Mouse (Mus musculus): ENCODE results near the gene Cmtm8. TPM values are rescaled to one million over a fixed set of nuclear protein-coding genes. Genes with fewer than 3 reads are reported as not detected.

Cmtm8 gene
- polyA plus RNA-seq (2012; rRNA removed): 2.3 and 2.4 TPM in 2 replicates

DNA sequence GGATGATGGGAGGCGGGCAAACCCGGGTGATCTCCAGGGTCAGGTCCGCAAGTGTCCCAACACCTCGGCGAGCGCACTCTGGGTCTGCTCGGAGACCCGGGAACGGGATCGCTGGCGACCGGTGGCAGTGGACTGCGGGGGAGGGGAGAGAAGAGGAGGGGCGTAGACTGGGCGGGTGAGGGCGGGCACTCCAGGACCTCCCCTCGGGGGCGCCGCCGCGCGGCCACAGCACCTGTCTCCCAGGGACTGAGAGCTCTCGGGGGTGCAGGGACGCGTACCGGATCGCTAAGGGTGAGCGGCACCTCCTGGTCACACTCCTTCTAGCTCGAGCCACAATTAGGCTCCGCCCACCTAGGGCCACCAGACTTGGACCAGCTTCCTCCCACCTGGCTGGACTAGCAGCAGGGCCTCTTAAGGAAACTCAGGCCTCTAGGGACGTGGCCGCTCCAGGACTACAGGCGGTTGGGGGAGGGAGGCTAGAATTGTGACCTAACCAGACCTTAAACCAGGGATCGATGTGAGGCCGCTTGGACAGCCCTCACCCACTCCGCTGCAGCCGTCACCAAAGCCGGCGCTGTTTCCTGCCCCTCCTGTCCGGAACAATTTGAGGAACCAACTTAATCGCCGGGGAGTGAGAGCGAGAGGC is at the start of gene Cmtm8:
Gene Cmtm8, minus strand, starts transcription at position 140 of the 646 bp plus-strand sequence.
- DNase-seq (ENCODE audit: low read depth, low spot score): peak; percentile 52
- under 1% methylated on average over 40 of the region's 43 CpGs for WGBS

DNA sequence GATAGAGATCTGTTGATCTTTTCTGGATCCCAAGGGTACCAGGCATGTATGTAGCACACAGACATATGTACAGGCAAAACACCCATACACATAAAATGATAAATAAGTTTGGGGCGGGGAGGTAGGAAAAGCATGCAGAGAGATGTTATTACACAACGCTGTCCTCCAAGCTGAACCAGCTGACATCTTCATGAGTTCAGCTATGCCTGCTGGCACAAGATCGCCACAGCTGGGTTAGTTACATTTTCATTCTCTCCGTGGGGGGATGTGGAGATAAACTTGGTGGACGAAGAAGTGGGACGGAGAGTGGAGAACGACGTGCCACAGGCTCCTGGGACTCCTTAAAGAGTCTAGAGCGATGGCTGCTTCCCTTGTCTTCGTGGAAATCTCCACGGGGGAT is 49.0 kb upstream of the Cmtm8 start:
- no peak for DNase-seq (ENCODE audit: low read depth, low spot score)
- 71% methylated on average over 11 of the region's 11 CpGs for WGBS

DNA sequence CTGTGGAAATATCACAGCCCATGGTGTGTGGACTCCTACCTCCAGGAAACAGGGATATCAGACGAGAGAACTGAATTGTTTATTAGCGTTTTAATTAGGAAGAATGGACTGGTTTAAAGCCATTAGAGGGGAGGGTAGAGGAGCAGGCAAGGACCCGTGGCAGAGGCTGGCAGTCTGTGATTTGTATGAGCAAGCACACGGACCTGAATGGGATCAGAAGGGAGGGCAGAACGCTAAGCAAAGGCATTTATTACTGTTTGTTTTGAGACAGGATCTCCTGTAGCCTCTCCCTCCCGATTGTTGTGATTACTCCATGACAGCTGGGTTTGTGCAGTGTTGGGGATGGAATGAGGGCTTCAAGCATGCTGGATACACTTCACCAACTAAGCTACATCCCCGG is 46.4 kb upstream of the Cmtm8 start:
- 15% methylated on average over 7 of the region's 7 CpGs for WGBS
- no peak for DNase-seq (ENCODE audit: low read depth, low spot score)

DNA sequence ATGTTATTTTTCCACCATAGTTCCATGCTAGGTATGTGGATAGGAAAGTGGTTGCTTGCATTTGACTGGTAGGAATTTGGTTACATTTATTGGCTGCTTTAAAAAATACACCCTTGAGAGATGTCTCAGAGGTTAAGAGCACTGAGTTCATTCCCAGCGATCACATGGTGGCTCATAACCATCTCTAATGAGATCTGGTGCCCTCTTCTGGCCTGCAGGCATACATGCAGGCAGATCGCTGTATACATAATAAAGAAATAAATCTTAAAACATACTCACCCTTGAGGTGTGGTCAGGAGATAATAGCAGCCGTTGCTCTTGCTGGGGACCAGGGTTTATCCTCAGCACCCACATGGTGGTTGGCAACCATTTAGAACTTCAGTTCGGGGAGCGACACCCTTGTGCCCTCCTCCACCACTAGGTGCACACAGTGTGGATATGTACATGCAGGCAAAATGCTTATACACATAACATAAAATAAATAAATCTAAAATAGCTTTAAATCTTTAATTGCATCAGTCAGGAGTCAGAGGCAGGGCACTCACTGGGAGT is 45.0 kb upstream of the Cmtm8 start:
- no peak for DNase-seq (ENCODE audit: low read depth, low spot score)
- 81% methylated on average over 5 of the region's 5 CpGs for WGBS

DNA sequence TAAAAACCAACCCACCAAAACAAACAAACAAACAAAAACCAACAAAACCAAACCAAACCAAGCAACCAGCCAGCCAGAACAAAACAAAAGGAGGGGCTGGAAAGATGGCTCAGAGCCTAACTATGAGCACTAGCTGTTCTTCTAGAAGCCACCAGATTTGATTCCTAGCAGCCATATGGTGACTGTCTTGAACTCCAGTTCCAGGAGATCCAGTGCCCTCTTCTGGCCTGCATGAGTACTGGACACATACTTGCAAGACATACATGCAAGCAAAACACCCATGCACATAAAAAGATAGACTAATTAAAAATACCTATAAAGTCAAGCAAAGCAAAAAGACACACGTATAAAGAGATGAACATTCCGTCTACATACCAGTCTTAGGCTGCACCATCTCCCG is 43.7 kb upstream of the Cmtm8 start:
- DNase-seq (ENCODE audit: low read depth, low spot score): no peak

DNA sequence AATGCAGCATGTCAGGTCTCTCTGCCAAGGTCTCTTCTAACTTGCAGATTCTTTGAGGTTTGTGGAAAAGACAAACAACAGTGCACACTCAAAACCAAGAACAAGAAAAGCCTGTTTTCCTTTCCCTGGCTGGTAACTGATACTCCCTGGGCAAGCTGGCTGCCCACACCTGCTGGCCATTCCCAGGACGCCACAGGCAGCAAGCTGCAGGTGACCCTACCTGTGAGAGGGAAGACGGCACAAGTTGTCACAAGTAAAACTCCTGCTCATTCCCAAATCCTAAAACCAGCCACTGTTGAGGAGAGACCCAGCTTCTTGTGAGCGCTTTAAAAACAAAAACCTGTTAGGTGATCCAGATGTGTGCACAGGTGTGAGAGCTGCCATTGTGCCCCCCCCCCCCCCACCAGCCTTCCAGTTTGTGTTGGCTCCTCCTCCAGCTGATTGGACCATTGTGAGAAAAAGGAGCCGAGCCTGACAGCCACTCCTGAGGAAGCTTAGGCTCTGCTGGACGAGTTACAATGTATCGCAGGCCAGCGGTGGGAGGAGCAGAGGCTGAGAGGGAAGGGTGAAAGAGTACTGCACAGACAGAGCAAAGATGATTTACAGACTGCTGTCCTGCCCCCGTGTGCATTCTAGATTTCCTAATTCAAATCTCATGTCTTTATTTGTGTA is 42.2 kb upstream of the Cmtm8 start:
- 32% methylated on average over 8 of the region's 8 CpGs for WGBS
- no peak for DNase-seq (ENCODE audit: low read depth, low spot score)

More for the DNA sequence above, 43.7 kb upstream of the Cmtm8 start:
- 85% methylated on average over 3 of the region's 3 CpGs for WGBS

DNA sequence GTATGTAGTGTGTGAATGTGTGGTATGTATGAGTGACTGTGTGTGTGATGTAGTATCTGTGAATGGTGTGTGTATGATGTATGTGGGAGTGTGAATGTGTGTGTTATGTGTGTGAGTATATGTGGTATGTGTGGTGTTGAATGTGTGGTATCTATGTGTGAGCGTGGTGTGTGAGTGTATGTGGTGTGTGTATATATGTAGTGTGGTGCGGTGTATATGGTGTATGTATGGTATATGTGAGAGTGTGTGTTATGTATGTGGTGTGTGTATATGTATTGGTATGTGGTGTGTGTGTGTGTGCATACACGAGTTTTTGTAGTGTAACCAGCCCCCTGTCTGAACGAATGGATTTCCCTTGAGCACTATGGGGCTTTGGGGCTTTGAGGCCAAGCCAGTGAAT is 41.6 kb upstream of the Cmtm8 start:
- DNase-seq (ENCODE audit: low read depth, low spot score): no peak
- 67% methylated on average over 4 of the region's 4 CpGs for WGBS

DNA sequence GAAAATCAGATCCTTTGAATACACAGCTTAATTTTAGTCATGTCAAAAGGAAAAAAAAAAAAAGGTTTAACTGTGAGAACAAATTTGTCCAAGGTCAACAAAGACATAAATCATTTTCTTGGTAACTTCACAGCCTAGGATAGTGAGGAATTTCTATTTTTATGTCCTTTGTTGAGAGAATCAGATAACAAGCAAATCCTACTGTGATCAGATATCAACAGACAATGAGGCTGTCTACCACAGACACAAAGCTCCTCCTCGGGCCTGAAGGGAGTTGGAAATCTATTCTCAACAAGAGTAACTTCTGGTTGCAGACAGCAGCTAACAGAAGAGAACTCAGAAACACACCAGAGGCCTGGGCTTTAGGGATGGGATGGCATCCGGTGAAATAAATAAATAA is 38.0 kb upstream of the Cmtm8 start:
- DNase-seq (ENCODE audit: low read depth, low spot score): no peak
- 76% methylated on average over 2 of the region's 2 CpGs for WGBS

DNA sequence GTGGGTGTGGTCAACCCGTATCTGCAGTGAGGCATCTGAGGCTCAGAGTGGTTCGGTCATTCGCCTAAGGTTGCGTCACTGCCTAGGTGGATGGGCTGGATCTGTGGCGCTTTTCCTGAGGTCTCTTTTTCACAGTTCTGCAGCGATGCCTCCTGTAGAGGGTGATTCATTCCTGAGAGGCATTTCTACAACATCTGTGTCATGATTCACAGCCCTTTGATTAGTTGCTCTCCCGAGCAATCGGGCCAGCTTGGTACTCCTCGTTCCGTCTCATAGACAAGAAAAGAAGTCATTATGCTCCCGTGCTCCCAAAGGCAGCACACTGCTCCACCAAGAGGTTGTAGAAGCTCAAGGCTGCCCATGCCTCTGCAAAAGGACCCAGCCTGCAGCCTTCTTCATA is 11.4 kb upstream of the Cmtm8 start:
- no peak for DNase-seq (ENCODE audit: low read depth, low spot score)
- 38% methylated on average over 11 of the region's 11 CpGs for WGBS

DNA sequence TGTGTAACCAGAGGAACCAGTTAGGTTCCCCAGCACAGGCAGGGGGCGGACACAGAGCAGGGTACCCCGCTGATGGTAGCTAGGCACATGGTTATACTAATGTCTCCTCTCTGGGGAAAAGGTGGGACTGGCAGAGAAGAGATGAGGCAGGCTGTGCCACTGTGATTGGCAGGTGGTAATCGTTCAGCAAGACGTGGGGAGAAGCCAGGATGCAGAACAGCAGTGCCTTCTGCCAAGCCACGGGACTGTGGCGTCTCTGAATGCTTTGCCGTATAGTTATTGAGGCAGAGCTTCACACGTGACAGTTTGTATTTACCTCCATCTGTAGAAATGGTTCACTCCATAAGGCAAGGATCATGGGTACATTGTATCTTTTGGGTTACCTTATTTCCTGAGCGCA is 10.7 kb upstream of the Cmtm8 start:
- no peak for DNase-seq (ENCODE audit: low read depth, low spot score)
- 54% methylated on average over 9 of the region's 9 CpGs for WGBS

DNA sequence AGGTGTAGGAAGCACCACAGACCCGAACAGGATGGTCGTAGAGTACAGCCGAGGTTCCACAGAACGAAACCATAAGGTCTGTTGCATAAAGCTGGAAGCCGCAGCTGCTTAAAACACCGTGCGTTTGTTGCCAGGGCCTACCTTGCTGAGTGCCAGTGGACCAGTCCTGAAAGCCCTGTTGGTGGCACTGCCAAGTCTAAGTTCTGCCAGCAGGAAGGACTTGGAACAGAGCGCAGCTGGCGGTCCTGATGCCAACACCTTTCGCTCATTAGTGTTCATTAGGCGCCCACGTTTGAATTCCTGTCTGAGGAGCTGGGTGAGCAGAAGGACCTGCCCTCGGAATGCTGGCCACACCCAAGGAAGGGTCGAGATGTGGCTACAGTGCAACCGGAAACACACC is 9.4 kb upstream of the Cmtm8 start:
- WGBS: 63% methylated on average over 15 of the region's 15 CpGs
- DNase-seq (ENCODE audit: low read depth, low spot score): no peak

DNA sequence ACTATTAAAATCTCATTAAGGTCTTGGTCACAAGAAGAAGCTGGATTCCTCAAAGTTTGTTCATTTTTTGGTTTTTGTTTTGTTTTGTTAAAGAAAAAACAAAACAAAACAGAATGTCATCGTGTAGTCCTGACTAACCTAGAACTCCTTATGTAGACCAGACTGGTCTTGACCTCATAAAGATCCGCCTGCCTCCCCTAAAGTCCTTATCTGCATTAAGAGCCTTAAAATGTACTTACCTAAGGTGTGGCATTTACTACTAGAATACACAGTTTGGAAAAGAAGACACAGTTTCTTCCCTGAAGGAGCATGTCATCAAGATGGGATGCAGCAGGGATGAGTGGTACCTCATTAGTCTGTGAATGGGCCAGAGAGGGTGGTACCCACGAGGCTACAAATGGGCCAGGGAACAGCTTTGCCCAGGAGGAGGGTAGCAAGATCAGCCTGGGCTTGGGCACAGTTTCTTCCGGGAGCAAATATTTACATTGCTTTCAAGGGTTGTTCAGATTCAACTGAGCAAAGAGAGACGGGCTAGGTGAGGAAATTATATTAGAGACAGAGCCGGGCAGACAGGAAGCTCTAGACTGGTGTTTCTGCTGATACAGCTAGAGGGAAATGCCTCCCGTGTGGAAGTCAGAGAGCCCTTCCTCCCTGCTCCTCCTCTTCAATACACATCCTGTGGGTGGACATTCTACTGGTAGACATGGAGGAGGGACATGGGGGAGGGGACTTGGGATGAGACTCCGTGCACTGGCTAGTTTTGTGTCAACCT is 7.6 kb upstream of the Cmtm8 start:
- WGBS: 16% methylated on average over 8 of the region's 8 CpGs
- peak; percentile 35 for DNase-seq (ENCODE audit: low read depth, low spot score)

DNA sequence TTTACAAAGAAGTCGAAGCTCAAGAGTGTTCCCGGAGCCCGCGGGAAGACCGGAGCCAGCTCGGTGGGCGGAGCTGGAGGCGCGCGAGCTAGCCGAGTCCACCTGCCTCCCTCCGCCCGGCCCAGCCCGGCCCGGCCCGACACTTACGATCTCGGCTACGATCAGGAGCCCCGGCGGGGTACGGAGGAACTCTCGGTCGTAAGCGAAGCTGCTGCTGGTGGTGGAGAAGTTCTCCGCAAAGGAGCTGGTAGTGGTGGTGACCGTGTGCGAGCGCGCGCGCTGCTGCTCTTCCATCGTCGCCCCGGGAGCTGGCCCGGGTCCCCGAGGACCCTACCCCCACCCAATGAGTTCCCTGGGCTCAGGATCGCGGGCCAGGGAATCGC is 331 bp downstream of the Cmtm8 start:
- no peak for DNase-seq (ENCODE audit: low read depth, low spot score)
- WGBS: under 1% methylated on average over 40 of the region's 40 CpGs

DNA sequence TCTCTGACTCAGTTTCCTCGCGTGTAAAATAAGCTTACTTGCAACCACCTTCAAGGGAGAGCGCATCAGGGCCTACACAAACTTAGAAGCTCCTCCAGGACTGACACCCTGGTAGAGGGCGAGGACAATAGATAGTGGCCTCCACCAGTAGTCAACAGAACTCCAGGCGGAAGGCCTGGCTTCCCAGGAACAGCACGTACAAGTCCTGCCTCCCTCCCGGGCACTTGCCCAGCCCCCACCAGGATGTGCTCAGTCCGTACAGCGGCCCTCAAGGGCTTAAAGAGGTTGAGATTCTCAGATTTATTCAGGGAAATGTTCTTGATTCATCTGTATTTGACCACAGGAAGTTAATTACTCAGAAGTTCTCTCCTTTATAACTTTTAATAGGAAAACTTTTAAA is 1.1 kb downstream of the Cmtm8 start:
- WGBS: 70% methylated on average over 9 of the region's 9 CpGs

DNA sequence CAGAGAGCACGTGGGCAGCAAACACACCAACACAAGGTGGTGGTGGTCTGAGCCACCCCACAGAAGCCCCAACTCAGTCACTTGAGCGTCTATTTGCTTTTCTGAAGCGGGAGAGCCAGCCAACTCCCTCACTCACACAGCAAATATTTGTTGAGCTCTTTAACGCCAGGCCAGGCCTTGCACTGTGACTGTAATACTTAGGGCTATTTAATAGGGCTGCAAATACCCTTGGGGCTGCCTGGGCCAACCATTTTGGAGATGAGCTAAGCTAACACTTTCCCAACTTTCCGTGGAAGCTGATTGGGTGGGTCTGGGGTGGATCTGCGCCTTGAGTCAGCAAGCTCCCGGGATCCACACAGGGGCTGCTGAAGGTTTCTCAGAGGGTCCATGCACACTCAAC is 1.7 kb downstream of the Cmtm8 start:
- no peak for DNase-seq (ENCODE audit: low read depth, low spot score)
- 54% methylated on average over 7 of the region's 7 CpGs for WGBS

More for the DNA sequence above, 1.1 kb downstream of the Cmtm8 start:
- DNase-seq (ENCODE audit: low read depth, low spot score): no peak

DNA sequence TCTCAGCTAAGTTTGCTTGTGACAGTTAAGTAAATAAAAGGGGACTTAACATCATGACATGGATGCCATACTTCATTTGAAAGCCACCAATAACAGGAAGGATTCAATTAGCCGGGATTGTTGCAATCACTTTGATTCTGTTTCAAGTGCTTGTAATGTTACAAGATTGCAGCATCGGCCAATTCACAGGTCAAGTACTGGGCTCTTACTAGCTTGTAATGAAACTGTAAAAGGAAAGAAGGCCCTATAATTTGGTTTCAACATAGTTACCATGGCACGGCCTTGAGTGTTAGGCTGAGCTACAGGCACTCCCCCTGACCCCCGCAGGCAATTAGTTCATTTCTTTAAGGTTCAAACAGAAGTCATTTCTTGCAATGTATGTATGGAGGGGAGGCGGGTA is 5.1 kb downstream of the Cmtm8 start:
- WGBS: 62% methylated on average over 5 of the region's 5 CpGs
- no peak for DNase-seq (ENCODE audit: low read depth, low spot score)

DNA sequence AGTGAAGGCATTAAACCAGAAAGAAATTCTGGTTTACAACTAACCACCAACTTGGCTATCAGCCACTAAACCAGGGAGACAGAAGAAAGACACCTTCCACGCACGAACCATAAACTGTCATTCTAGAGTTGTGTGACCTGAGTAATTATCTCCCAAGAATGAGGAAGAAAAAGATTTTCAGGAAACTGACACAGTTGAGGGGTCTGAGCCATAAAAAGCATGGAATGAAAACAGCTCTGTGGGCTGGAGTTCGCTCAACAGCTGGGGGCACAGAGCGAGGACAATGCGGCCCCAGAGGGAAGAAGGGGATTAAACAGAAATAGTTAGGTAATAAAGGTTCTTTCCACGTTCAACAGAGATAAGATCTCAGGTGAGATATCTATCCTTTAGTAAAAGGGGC is 12.4 kb downstream of the Cmtm8 start:
- no peak for DNase-seq (ENCODE audit: low read depth, low spot score)
- 31% methylated on average over 6 of the region's 6 CpGs for WGBS

DNA sequence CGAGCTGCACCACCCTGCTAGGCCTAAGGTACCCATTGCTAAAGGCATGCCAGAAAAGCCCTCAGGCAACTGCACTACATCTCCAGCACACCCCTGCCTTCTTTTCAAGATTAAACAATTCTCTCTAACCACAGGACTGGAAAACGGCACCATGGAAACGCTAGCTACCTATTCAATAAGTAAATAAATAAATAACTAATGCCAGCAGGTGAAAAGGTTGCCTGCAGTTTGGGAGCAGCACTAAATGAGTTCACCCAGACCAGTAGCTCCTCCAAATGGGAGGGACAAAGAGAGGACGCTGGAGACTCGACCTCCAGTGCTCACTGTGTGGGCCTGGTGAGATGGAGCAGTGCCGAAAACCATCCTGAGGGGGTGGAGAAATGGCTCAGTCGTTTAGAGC is 13.6 kb downstream of the Cmtm8 start:
- whole genome bisulfite sequencing: 55% methylated on average over 7 of the region's 7 CpGs
- DNase-seq (ENCODE audit: low read depth, low spot score): no peak

DNA sequence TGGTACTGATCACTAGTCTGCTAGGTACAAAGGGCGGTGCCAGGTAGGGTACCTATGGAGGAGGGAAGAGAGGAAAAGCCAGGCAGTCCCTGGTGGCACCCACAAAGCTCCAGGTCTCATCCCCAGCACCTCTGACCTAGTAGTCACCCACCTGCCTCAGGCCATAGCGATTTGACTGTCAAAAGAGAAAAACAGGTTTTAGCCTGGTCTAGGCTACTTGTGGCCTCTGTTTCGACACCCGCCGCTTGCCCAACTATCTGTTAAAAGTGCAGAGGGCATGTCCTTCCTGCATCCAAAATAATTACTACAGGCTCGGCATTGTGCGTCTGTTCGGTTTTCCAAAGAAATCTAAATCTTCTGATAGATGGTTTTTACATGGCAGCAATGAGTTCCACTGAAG is 14.3 kb downstream of the Cmtm8 start:
- WGBS: 93% methylated on average over 8 of the region's 8 CpGs
- DNase-seq (ENCODE audit: low read depth, low spot score): no peak

DNA sequence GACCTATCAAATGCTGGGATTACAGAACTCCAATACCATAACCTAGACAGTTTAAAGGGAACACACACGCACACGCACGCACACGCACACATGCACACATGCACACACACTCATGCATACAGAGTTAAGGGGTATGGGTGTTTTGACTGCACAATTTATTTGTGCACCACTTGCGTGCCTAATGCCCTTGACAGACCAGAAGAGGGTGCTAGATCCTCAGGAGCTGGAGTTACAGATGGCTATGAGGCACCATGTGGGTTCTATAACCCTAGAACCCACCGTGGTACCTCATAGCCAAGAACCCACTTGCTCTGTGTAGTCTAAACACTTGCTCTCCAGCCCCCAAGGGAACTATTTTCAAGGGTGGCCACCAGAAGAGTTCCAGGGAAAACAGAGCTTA is 15.6 kb downstream of the Cmtm8 start:
- DNase-seq (ENCODE audit: low read depth, low spot score): no peak
- WGBS: 98% methylated on average over 6 of the region's 6 CpGs
